Mouse (Mus musculus) neural tube, embryonic 15.5 days (tissue): ENCODE measurements at regions not wholly inside any gene's neighbourhood (a gene's known extent, or its start where the extent isn't known, plus 50 kb on each side); places are given as distances from the start of the nearest gene placed in this dataset.

Experiments
- ATAC-seq: fragments of 200-750 bp; cut with Nextera tagmentation; 2 replicates; pipeline ENCODE4 v1.8.0; 2017; ENCODE audit warnings: mild to moderate bottlenecking, moderate TSS enrichment, moderate library complexity; ENCODE audit not compliant: low FRiP score
- H3K27ac ChIP-seq: fragments of 300-500 bp; sonication (generic); replicated peaks from 2 replicates; pipeline ENCODE4 v1.5.1; 2015; ENCODE audit warnings: mild to moderate bottlenecking, inconsistent platforms
- H3K27me3 ChIP-seq: fragments of 300-500 bp; sonication (generic); replicated peaks from 2 replicates; pipeline ENCODE4 v1.6.1; 2015; ENCODE audit warnings: inconsistent platforms
- H3K36me3 ChIP-seq: fragments of 300-500 bp; sonication (generic); 2 replicates; pipeline ENCODE4 v1.6.1; 2015; ENCODE audit warnings: inconsistent platforms
- H3K4me1 ChIP-seq: fragments of 300-500 bp; sonication (generic); 2 replicates; pipeline ENCODE4 v1.6.1; 2015; ENCODE audit warnings: inconsistent platforms
- H3K4me2 ChIP-seq: fragments of 300-500 bp; sonication (generic); 2 replicates; pipeline ENCODE4 v1.6.1; 2015; ENCODE audit warnings: inconsistent platforms, mild to moderate bottlenecking, moderate library complexity
- H3K4me3 ChIP-seq: fragments of 300-500 bp; sonication (generic); replicated peaks from 2 replicates; pipeline ENCODE4 v1.5.1; 2015; ENCODE audit warnings: mild to moderate bottlenecking, inconsistent platforms
- H3K9ac ChIP-seq: fragments of 300-500 bp; sonication (generic); replicated peaks from 2 replicates; pipeline ENCODE4 v1.6.1; 2015; ENCODE audit warnings: mild to moderate bottlenecking, inconsistent platforms
- H3K9me3 ChIP-seq: fragments of 300-500 bp; sonication (generic); replicated peaks from 2 replicates; pipeline ENCODE4 v1.6.1; 2016; ENCODE audit warnings: inconsistent platforms
- WGBS: fragments of 180-500 bp; shearing (Covaris S2); methylation state at CpG from one replicate; pipeline ENCODE4 v1.1.7; 2015; ENCODE audit warnings: mixed read lengths; 5-methylcytosine and 5-hydroxymethylcytosine counted together

DNA sequence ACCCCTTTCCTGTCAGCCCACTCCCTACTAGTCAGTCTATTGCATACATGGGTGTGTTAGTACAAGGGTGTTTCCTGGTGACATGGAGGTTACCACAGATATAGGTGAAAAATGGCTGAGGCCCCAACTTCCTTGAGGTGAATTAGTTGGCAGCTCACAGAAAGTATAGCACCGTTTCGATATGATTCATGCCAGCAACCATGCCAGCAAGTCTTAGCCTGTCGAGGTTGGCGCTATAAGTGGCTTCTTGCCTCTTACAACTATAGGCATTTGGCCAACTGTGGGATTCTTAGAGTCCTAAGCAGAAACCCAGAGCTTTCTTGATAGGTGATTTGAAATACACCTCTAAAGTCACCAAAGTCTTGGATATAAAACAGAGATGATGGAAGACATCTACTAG, 85.3 kb upstream of the Hs3st1 start:
- Histone ChIP-seq H3K4me1 (no peaks in the 10 kb centered on the region), H3K27me3 (no peaks in the 10 kb centered on the region), H3K27ac (no peak overlapping the region), H3K9ac (no peak overlapping the region), H3K36me3 (no peaks in the 10 kb centered on the region), H3K4me2 (no peak overlapping the region), H3K4me3 (no peak overlapping the region), H3K9me3 (no peaks in the 10 kb centered on the region)
- ATAC-seq, result no peak
- WGBS, result 95% methylated on average over 4 of the region's 4 CpGs

DNA sequence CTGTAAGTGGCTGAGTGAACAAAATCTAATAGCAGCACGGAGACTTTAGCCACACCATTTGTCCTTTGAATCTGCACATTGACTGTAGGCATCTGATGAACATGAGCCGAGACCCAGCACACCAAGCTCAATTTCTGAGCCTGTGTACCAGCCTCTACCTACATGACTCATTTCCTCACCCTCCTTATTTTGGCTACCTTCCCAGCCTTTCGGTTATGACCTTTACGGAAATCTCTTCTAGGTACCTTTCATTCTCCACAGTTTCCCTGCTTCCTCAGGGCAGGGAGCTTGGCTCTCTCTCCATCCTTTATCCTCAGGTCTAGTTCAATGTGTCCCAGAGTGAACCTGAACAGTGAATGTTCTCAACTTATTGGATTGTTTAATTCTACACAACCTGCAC, 77.3 kb upstream of the Hs3st1 start:
- no peaks in the 10 kb centered on the region for H3K9me3 ChIP-seq
- H3K4me2 ChIP-seq, result no peak overlapping the region
- H3K4me3 ChIP-seq, result no peak overlapping the region
- 95% methylated on average over 4 of the region's 4 CpGs for WGBS
- H3K27ac ChIP-seq, result no peak overlapping the region
- no peaks in the 10 kb centered on the region for H3K4me1 ChIP-seq
- ATAC-seq, result no peak
- no peaks in the 10 kb centered on the region for H3K27me3 ChIP-seq
- no peak overlapping the region for H3K9ac ChIP-seq
- H3K36me3 ChIP-seq, result no peaks in the 10 kb centered on the region

DNA sequence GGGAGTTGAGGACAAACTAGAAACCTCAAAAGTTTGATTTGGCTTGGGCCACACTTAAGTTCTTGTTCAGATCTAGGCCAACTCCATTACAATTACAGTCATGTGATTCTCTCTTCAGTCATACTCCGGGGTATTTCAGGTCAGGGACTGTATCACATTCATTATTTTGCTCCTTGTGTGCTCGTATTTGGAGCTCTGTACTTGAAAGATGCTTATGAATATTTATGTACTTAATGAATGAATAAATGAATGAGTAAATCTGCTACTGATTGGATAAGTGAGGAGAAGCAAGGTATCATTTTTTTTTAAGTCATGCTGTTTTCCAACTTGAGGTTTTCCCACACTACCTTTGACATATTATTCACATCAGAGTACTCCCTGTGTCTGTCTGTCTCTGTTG, 69.4 kb upstream of the Hs3st1 start:
- H3K27ac ChIP-seq, result no peak overlapping the region
- no peaks in the 10 kb centered on the region for H3K36me3 ChIP-seq
- WGBS, result 69% methylated on average over 2 of the region's 2 CpGs
- H3K9me3 ChIP-seq, result no peaks in the 10 kb centered on the region
- no peaks in the 10 kb centered on the region for H3K27me3 ChIP-seq
- H3K9ac ChIP-seq, result no peak overlapping the region
- no peaks in the 10 kb centered on the region for H3K4me1 ChIP-seq
- no peak overlapping the region for H3K4me3 ChIP-seq
- ATAC-seq, result no peak
- H3K4me2 ChIP-seq, result no peak overlapping the region

DNA sequence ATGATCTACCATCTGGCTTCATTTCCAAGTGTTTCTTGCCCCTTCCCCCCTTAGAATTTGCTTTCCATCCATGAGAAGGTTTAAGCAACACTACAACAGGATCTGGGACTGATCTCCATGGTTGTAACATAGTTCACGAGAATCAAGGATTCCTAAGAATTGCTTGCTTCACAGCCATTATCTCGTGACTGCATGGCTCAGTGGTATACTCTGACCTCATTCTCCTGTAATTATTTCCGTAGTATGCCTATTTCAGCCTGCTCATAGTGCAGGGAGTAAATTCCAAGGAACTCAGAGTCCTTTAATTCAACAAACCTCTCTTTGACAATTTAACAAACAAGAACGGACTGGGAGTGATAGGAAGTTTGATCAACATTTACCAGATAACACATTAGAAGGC, 51.4 kb upstream of the Hs3st1 start:
- H3K4me2 ChIP-seq, result no peak overlapping the region
- no peak overlapping the region for H3K27ac ChIP-seq
- no peaks in the 10 kb centered on the region for H3K9me3 ChIP-seq
- 0 out of 2 replicates have a peak, but pooled peaks cover 3% of the 10 kb centered on the region for H3K4me1 ChIP-seq
- no peak overlapping the region for H3K9ac ChIP-seq
- WGBS, result 87% methylated on average over 4 of the region's 4 CpGs
- H3K4me3 ChIP-seq, result no peak overlapping the region
- no peaks in the 10 kb centered on the region for H3K27me3 ChIP-seq
- H3K36me3 ChIP-seq, result no peaks in the 10 kb centered on the region
- no peak for ATAC-seq
